Mouse (Mus musculus): ENCODE results near the gene Zyg11a. TPM values are rescaled to one million over a fixed set of nuclear protein-coding genes. Genes with fewer than 3 reads are reported as not detected.

Gene Zyg11a
- not detected in 2 replicates for polyA plus RNA-seq (2014; fragmentation: Nextera tagmentation; extraction: Ambion mirVana)

- no peak within 1 kb of the TSS for H3K9ac ChIP-seq (replicated peaks; ENCODE audit: low read depth, low read length)
- H3K27ac ChIP-seq (ENCODE audit: low read depth, low read length), result no peak within 1 kb of the TSS
- peak; percentile 31 for ATAC-seq (ENCODE audit: low read depth)
- WGBS, result 1% methylated on average over 77 of the region's 107 CpGs
- peak within 1 kb of the TSS; percentile 30 for H3K4me3 ChIP-seq (ENCODE audit: low read depth, low read length)
- no peaks in the 10 kb centered on the region for H3K4me1 ChIP-seq (ENCODE audit: control insufficient read depth, insufficient read depth, low read length)
- H3K9me3 ChIP-seq (ENCODE audit: control insufficient read depth, low read length), result no peaks in the 10 kb centered on the region
- no peaks in the 10 kb centered on the region for H3K36me3 ChIP-seq (ENCODE audit: control insufficient read depth, insufficient read depth, low read length)
- H3K4me2 ChIP-seq (ENCODE audit: low read depth, low read length), result peak within 1 kb of the TSS; percentile 40
- peaks cover 18% of the 10 kb centered on the region for H3K27me3 ChIP-seq (ENCODE audit: control insufficient read depth, insufficient read depth, low read length)
Observed at GRCm38 (mm10) chr4:108217332-108218179, at the start of gene Zyg11a. Gene Zyg11a (minus strand): TSS chr4:108218048.

- H3K9ac ChIP-seq (replicated peaks; ENCODE audit: low read depth, low read length), result no peak overlapping the region
- no peaks in the 10 kb centered on the region for H3K4me1 ChIP-seq (ENCODE audit: control insufficient read depth, insufficient read depth, low read length)
- H3K27ac ChIP-seq (ENCODE audit: low read depth, low read length), result no peak overlapping the region
- peaks cover 27% of the 10 kb centered on the region for H3K36me3 ChIP-seq (ENCODE audit: control insufficient read depth, insufficient read depth, low read length)
- H3K4me2 ChIP-seq (ENCODE audit: low read depth, low read length), result no peak overlapping the region
- no peaks in the 10 kb centered on the region for H3K9me3 ChIP-seq (ENCODE audit: control insufficient read depth, low read length)
- H3K27me3 ChIP-seq (ENCODE audit: control insufficient read depth, insufficient read depth, low read length), result no peaks in the 10 kb centered on the region
- ATAC-seq (ENCODE audit: low read depth), result no peak
- 98% methylated on average over 7 of the region's 7 CpGs for WGBS
- no peak overlapping the region for H3K4me3 ChIP-seq (ENCODE audit: low read depth, low read length)
Observed at GRCm38 (mm10) chr4:108265774-108266173, 47.9 kb upstream of the Zyg11a start.

- Histone ChIP-seq H3K4me2 (ENCODE audit: low read depth, low read length) (no peak overlapping the region), H3K36me3 (ENCODE audit: control insufficient read depth, insufficient read depth, low read length) (peaks cover 52% of the 10 kb centered on the region), H3K9me3 (ENCODE audit: control insufficient read depth, low read length) (no peaks in the 10 kb centered on the region), H3K27ac (ENCODE audit: low read depth, low read length) (no peak overlapping the region), H3K4me3 (ENCODE audit: low read depth, low read length) (no peak overlapping the region), H3K9ac (replicated peaks; ENCODE audit: low read depth, low read length) (no peak overlapping the region), H3K27me3 (ENCODE audit: control insufficient read depth, insufficient read depth, low read length) (no peaks in the 10 kb centered on the region), H3K4me1 (ENCODE audit: control insufficient read depth, insufficient read depth, low read length) (no peaks in the 10 kb centered on the region)
- 91% methylated on average over 6 of the region's 6 CpGs for WGBS
- no peak for ATAC-seq (ENCODE audit: low read depth)
Observed at GRCm38 (mm10) chr4:108253317-108253716, 35.5 kb upstream of the Zyg11a start.

- Histone ChIP-seq H3K27ac (ENCODE audit: low read depth, low read length) (no peak overlapping the region), H3K4me2 (ENCODE audit: low read depth, low read length) (no peak overlapping the region), H3K27me3 (ENCODE audit: control insufficient read depth, insufficient read depth, low read length) (no peaks in the 10 kb centered on the region), H3K4me3 (ENCODE audit: low read depth, low read length) (no peak overlapping the region), H3K9me3 (ENCODE audit: control insufficient read depth, low read length) (no peaks in the 10 kb centered on the region), H3K4me1 (ENCODE audit: control insufficient read depth, insufficient read depth, low read length) (no peaks in the 10 kb centered on the region), H3K9ac (replicated peaks; ENCODE audit: low read depth, low read length) (no peak overlapping the region), H3K36me3 (ENCODE audit: control insufficient read depth, insufficient read depth, low read length) (peaks cover 40% of the 10 kb centered on the region)
- no peak for ATAC-seq (ENCODE audit: low read depth)
- 94% methylated on average over 9 of the region's 9 CpGs for WGBS
Observed at GRCm38 (mm10) chr4:108250501-108250900, 32.7 kb upstream of the Zyg11a start.

GRCm38 (mm10) chr4:108249314-108249713 is 31.5 kb upstream of the Zyg11a start:
- no peak overlapping the region for H3K9ac ChIP-seq (replicated peaks; ENCODE audit: low read depth, low read length)
- no peak overlapping the region for H3K27ac ChIP-seq (ENCODE audit: low read depth, low read length)
- H3K27me3 ChIP-seq (ENCODE audit: control insufficient read depth, insufficient read depth, low read length), result no peaks in the 10 kb centered on the region
- 93% methylated on average over 3 of the region's 3 CpGs for WGBS
- H3K4me1 ChIP-seq (ENCODE audit: control insufficient read depth, insufficient read depth, low read length), result no peaks in the 10 kb centered on the region
- no peak for ATAC-seq (ENCODE audit: low read depth)
- H3K36me3 ChIP-seq (ENCODE audit: control insufficient read depth, insufficient read depth, low read length), result peaks cover 40% of the 10 kb centered on the region
- H3K4me2 ChIP-seq (ENCODE audit: low read depth, low read length), result no peak overlapping the region
- no peaks in the 10 kb centered on the region for H3K9me3 ChIP-seq (ENCODE audit: control insufficient read depth, low read length)
- H3K4me3 ChIP-seq (ENCODE audit: low read depth, low read length), result no peak overlapping the region

- ATAC-seq (ENCODE audit: low read depth), result no peak
- Histone ChIP-seq H3K9ac (replicated peaks; ENCODE audit: low read depth, low read length) (no peak overlapping the region), H3K36me3 (ENCODE audit: control insufficient read depth, insufficient read depth, low read length) (peaks cover 48% of the 10 kb centered on the region), H3K4me2 (ENCODE audit: low read depth, low read length) (no peak overlapping the region), H3K9me3 (ENCODE audit: control insufficient read depth, low read length) (no peaks in the 10 kb centered on the region), H3K4me3 (ENCODE audit: low read depth, low read length) (no peak overlapping the region), H3K4me1 (ENCODE audit: control insufficient read depth, insufficient read depth, low read length) (no peaks in the 10 kb centered on the region), H3K27ac (ENCODE audit: low read depth, low read length) (no peak overlapping the region), H3K27me3 (ENCODE audit: control insufficient read depth, insufficient read depth, low read length) (no peaks in the 10 kb centered on the region)
- 93% methylated on average over 3 of the region's 3 CpGs for WGBS
Observed at GRCm38 (mm10) chr4:108233654-108234053, 15.8 kb upstream of the Zyg11a start.

- ATAC-seq (ENCODE audit: low read depth), result no peak
- H3K9ac ChIP-seq (replicated peaks; ENCODE audit: low read depth, low read length), result no peak overlapping the region
- H3K27me3 ChIP-seq (ENCODE audit: control insufficient read depth, insufficient read depth, low read length), result no peaks in the 10 kb centered on the region
- H3K36me3 ChIP-seq (ENCODE audit: control insufficient read depth, insufficient read depth, low read length), result no peaks in the 10 kb centered on the region
- 42% methylated on average over 3 of the region's 3 CpGs for WGBS
- H3K4me1 ChIP-seq (ENCODE audit: control insufficient read depth, insufficient read depth, low read length), result no peaks in the 10 kb centered on the region
- H3K9me3 ChIP-seq (ENCODE audit: control insufficient read depth, low read length), result no peaks in the 10 kb centered on the region
- H3K4me3 ChIP-seq (ENCODE audit: low read depth, low read length), result no peak overlapping the region
- no peak overlapping the region for H3K4me2 ChIP-seq (ENCODE audit: low read depth, low read length)
- H3K27ac ChIP-seq (ENCODE audit: low read depth, low read length), result no peak overlapping the region
Observed at GRCm38 (mm10) chr4:108225341-108225872, 7.6 kb upstream of the Zyg11a start.

GRCm38 (mm10) chr4:108222507-108222906 is 4.7 kb upstream of the Zyg11a start:
- 71% methylated on average over 5 of the region's 5 CpGs for WGBS
- no peak overlapping the region for H3K27ac ChIP-seq (ENCODE audit: low read depth, low read length)
- no peaks in the 10 kb centered on the region for H3K4me1 ChIP-seq (ENCODE audit: control insufficient read depth, insufficient read depth, low read length)
- peaks cover 10% of the 10 kb centered on the region for H3K27me3 ChIP-seq (ENCODE audit: control insufficient read depth, insufficient read depth, low read length)
- H3K9ac ChIP-seq (replicated peaks; ENCODE audit: low read depth, low read length), result no peak overlapping the region
- no peak overlapping the region for H3K4me2 ChIP-seq (ENCODE audit: low read depth, low read length)
- ATAC-seq (ENCODE audit: low read depth), result peak; percentile 51; the same call in 1 of the 2 replicates
- H3K4me3 ChIP-seq (ENCODE audit: low read depth, low read length), result no peak overlapping the region
- no peaks in the 10 kb centered on the region for H3K9me3 ChIP-seq (ENCODE audit: control insufficient read depth, low read length)
- H3K36me3 ChIP-seq (ENCODE audit: control insufficient read depth, insufficient read depth, low read length), result no peaks in the 10 kb centered on the region

- 9% methylated on average over 9 of the region's 9 CpGs for WGBS
- no peaks in the 10 kb centered on the region for H3K36me3 ChIP-seq (ENCODE audit: control insufficient read depth, insufficient read depth, low read length)
Observed at GRCm38 (mm10) chr4:108219019-108219418, 1.2 kb upstream of the Zyg11a start.

More at GRCm38 (mm10) chr4:108219019-108219418, 1.2 kb upstream of the Zyg11a start:
- ATAC-seq (ENCODE audit: low read depth), result no peak
- no peak overlapping the region for H3K4me2 ChIP-seq (ENCODE audit: low read depth, low read length)
- no peaks in the 10 kb centered on the region for H3K9me3 ChIP-seq (ENCODE audit: control insufficient read depth, low read length)
- no peaks in the 10 kb centered on the region for H3K4me1 ChIP-seq (ENCODE audit: control insufficient read depth, insufficient read depth, low read length)
- H3K9ac ChIP-seq (replicated peaks; ENCODE audit: low read depth, low read length), result no peak overlapping the region
- H3K27ac ChIP-seq (ENCODE audit: low read depth, low read length), result no peak overlapping the region
- H3K4me3 ChIP-seq (ENCODE audit: low read depth, low read length), result no peak overlapping the region
- H3K27me3 ChIP-seq (ENCODE audit: control insufficient read depth, insufficient read depth, low read length), result peaks cover 18% of the 10 kb centered on the region
